Mouse (Mus musculus): Measurements from ENCODE around the gene 2610301B20Rik.

DNA sequence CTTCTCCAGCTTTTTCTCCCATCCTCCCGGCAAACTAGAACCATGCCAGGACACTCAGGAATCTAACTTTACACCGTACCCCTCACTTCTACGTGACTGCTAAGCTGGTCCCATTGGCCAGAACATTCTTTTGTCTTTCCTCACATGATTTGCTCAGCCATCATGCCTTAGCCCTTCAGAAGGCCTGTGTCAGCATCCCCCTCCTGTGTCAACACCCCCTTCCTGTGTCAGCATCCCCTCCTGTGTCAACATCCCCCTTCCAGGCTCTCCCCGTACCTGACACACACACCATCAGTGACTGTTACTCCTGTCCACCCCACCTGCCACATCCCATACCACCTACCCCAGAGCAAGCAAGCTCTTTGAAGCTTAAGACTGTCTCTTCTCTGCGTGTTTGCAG, 58.5 kb downstream of the 2610301B20Rik start:
- TF ChIP-seq GATA1 (IDR thresholded peaks at IDR 0.05; ENCODE audit: low read length): no peak
- TF ChIP-seq TAL1 (IDR thresholded peaks at IDR 0.05; ENCODE audit: low read length): no peak
